Mouse (Mus musculus): ENCODE data around the gene Cwc22. TPM values are rescaled to one million over a fixed set of nuclear protein-coding genes. Genes with fewer than 3 reads are reported as not detected.

The Cwc22 gene
- polyA plus RNA-seq, 2 experiments = 33.7 to 36.0 TPM

GRCm38 (mm10) chr2:77925997-77926396 is 20.2 kb downstream of the Cwc22 start:
- no peak overlapping the region for H3K4me2 ChIP-seq (replicated peaks; ENCODE audit: low read depth, low read length, severe bottlenecking)
- peaks cover 75% of the 10 kb centered on the region for H3K36me3 ChIP-seq (ENCODE audit: control insufficient read depth, insufficient read depth, low read length)
- no peaks in the 10 kb centered on the region for H3K9me3 ChIP-seq (ENCODE audit: control insufficient read depth, low read length)
- TF ChIP-seq POLR2A (IDR thresholded peaks at IDR 0.05; ENCODE audit: borderline replicate concordance, extremely low read depth, insufficient read depth, insufficient read length) = no peak
- ATAC-seq (ENCODE audit: low FRiP score, low read depth) (no peak), DNase-seq (ENCODE audit: low spot score) (no peak)
- no peaks in the 10 kb centered on the region for H3K4me1 ChIP-seq (ENCODE audit: control insufficient read depth, insufficient read depth, low read length)
- no peaks in the 10 kb centered on the region for H3K27me3 ChIP-seq (ENCODE audit: control insufficient read depth, insufficient read depth, low read length)
- 83% methylated on average over 2 of the region's 2 CpGs for WGBS
- H3K27ac ChIP-seq (replicated peaks; ENCODE audit: low read depth, low read length) = no peak overlapping the region
- H3K4me3 ChIP-seq (replicated peaks; ENCODE audit: low read length) = no peak overlapping the region
- H3K9ac ChIP-seq (ENCODE audit: low read depth, low read length, severe bottlenecking) = no peak overlapping the region

GRCm38 (mm10) chr2:77925187-77925924 is 20.8 kb downstream of the Cwc22 start:
- no peak overlapping the region for H3K4me3 ChIP-seq (replicated peaks; ENCODE audit: low read length)
- no peak for ATAC-seq (ENCODE audit: low FRiP score, low read depth)
- WGBS = 55% methylated on average over 7 of the region's 7 CpGs
- DNase-seq (ENCODE audit: low spot score) = no peak
- no peaks in the 10 kb centered on the region for H3K4me1 ChIP-seq (ENCODE audit: control insufficient read depth, insufficient read depth, low read length)
- no peaks in the 10 kb centered on the region for H3K9me3 ChIP-seq (ENCODE audit: control insufficient read depth, low read length)
- no peak for TF ChIP-seq POLR2A (IDR thresholded peaks at IDR 0.05; ENCODE audit: borderline replicate concordance, extremely low read depth, insufficient read depth, insufficient read length)
- no peak overlapping the region for H3K9ac ChIP-seq (ENCODE audit: low read depth, low read length, severe bottlenecking)
- H3K36me3 ChIP-seq (ENCODE audit: control insufficient read depth, insufficient read depth, low read length) = peaks cover 73% of the 10 kb centered on the region
- no peak overlapping the region for H3K4me2 ChIP-seq (replicated peaks; ENCODE audit: low read depth, low read length, severe bottlenecking)
- H3K27me3 ChIP-seq (ENCODE audit: control insufficient read depth, insufficient read depth, low read length) = no peaks in the 10 kb centered on the region
- no peak overlapping the region for H3K27ac ChIP-seq (replicated peaks; ENCODE audit: low read depth, low read length)

GRCm38 (mm10) chr2:77924003-77924402 is 22.2 kb downstream of the Cwc22 start:
- ATAC-seq (ENCODE audit: low FRiP score, low read depth) (no peak), DNase-seq (ENCODE audit: low spot score) (no peak)
- Histone ChIP-seq H3K36me3 (ENCODE audit: control insufficient read depth, insufficient read depth, low read length) (peaks cover 71% of the 10 kb centered on the region), H3K4me1 (ENCODE audit: control insufficient read depth, insufficient read depth, low read length) (no peaks in the 10 kb centered on the region), H3K4me3 (replicated peaks; ENCODE audit: low read length) (no peak overlapping the region), H3K9me3 (ENCODE audit: control insufficient read depth, low read length) (no peaks in the 10 kb centered on the region), H3K9ac (ENCODE audit: low read depth, low read length, severe bottlenecking) (no peak overlapping the region), H3K27ac (replicated peaks; ENCODE audit: low read depth, low read length) (no peak overlapping the region), H3K4me2 (replicated peaks; ENCODE audit: low read depth, low read length, severe bottlenecking) (no peak overlapping the region), H3K27me3 (ENCODE audit: control insufficient read depth, insufficient read depth, low read length) (no peaks in the 10 kb centered on the region)
- TF ChIP-seq POLR2A (IDR thresholded peaks at IDR 0.05; ENCODE audit: borderline replicate concordance, extremely low read depth, insufficient read depth, insufficient read length) = no peak
- 90% methylated on average over 3 of the region's 3 CpGs for WGBS

GRCm38 (mm10) chr2:77923182-77923581 is 23.0 kb downstream of the Cwc22 start:
- H3K9me3 ChIP-seq (ENCODE audit: control insufficient read depth, low read length) = no peaks in the 10 kb centered on the region
- no peak for TF ChIP-seq POLR2A (IDR thresholded peaks at IDR 0.05; ENCODE audit: borderline replicate concordance, extremely low read depth, insufficient read depth, insufficient read length)
- H3K27me3 ChIP-seq (ENCODE audit: control insufficient read depth, insufficient read depth, low read length) = no peaks in the 10 kb centered on the region
- no peak overlapping the region for H3K4me3 ChIP-seq (replicated peaks; ENCODE audit: low read length)
- H3K27ac ChIP-seq (replicated peaks; ENCODE audit: low read depth, low read length) = no peak overlapping the region
- DNase-seq (ENCODE audit: low spot score) (no peak), ATAC-seq (ENCODE audit: low FRiP score, low read depth) (no peak)
- no peak overlapping the region for H3K4me2 ChIP-seq (replicated peaks; ENCODE audit: low read depth, low read length, severe bottlenecking)
- H3K4me1 ChIP-seq (ENCODE audit: control insufficient read depth, insufficient read depth, low read length) = no peaks in the 10 kb centered on the region
- H3K36me3 ChIP-seq (ENCODE audit: control insufficient read depth, insufficient read depth, low read length) = peaks cover 63% of the 10 kb centered on the region
- WGBS = 96% methylated on average over 8 of the region's 8 CpGs
- no peak overlapping the region for H3K9ac ChIP-seq (ENCODE audit: low read depth, low read length, severe bottlenecking)

GRCm38 (mm10) chr2:77921307-77921706 is 24.9 kb downstream of the Cwc22 start:
- Histone ChIP-seq H3K9me3 (ENCODE audit: control insufficient read depth, low read length) (no peaks in the 10 kb centered on the region), H3K4me3 (replicated peaks; ENCODE audit: low read length) (no peak overlapping the region), H3K4me2 (replicated peaks; ENCODE audit: low read depth, low read length, severe bottlenecking) (no peak overlapping the region), H3K27ac (replicated peaks; ENCODE audit: low read depth, low read length) (no peak overlapping the region), H3K9ac (ENCODE audit: low read depth, low read length, severe bottlenecking) (no peak overlapping the region), H3K4me1 (ENCODE audit: control insufficient read depth, insufficient read depth, low read length) (no peaks in the 10 kb centered on the region), H3K36me3 (ENCODE audit: control insufficient read depth, insufficient read depth, low read length) (peaks cover 65% of the 10 kb centered on the region), H3K27me3 (ENCODE audit: control insufficient read depth, insufficient read depth, low read length) (no peaks in the 10 kb centered on the region)
- DNase-seq (ENCODE audit: low spot score) = no peak
- no peak for TF ChIP-seq POLR2A (IDR thresholded peaks at IDR 0.05; ENCODE audit: borderline replicate concordance, extremely low read depth, insufficient read depth, insufficient read length)
- 95% methylated on average over 4 of the region's 4 CpGs for WGBS
- no peak for ATAC-seq (ENCODE audit: low FRiP score, low read depth)

All from limb, embryonic 14.5 days (tissue).